In the genomic region with DNA sequence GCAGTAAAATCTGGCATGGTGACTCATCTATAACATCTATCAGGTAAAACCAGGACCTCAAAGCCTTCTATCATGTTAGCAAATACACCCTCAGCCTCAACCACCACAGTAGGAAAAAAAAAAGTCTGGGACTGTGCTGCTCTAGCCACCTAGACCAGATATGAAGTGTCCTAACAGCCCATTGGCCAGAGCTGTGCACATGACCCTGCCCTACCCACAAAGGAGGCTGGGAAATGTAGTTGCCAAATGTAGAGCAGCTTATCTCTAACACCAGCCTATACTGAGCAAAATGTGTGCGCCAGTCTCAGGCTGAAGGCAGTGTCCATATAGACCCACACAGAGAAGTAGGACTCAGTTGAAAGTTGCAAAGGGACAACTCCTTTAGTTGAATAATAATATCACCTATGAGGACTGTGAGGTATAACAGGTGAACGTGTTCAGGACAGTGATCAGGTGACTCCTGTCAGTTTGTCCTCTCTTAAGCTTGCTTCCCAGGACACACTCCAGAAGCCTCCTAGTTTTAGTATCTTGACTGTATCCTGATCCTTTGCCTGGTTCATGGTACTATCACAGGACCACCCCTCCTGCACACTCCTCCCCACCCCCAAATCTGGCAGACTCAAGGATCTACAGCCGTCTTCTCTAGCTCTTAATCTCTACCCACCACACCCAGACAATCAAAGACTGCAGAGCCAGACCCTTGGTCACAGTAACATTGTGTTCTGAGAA, we compare ENCODE assay signal across 7 mouse cellular contexts. TPM values are rescaled to one million over a fixed set of nuclear protein-coding genes. Genes with fewer than 3 reads are reported as not detected.
DNase-seq lines count a peak whose midpoint lies in the region; ATAC-seq and TF ChIP-seq lines count a peak whose summit lies in the region.

No protein-coding gene starts in this region.

- TF ChIP-seq CTCF in cerebellum, adult 2 months (IDR thresholded peaks at IDR 0.05; ENCODE audit: borderline replicate concordance, insufficient read depth, low read depth, low read length): no peak

- peak; percentile 81 for ATAC-seq in activated CD4-positive, CD25-positive, alpha-beta regulatory T cell, adult 4 months
- peak; percentile 67 for ATAC-seq in inflammation-experienced regulatory T-cells, adult 6 months
- peak; percentile 97 for ATAC-seq in megakaryocyte-erythroid progenitor cell, adult 5-6 weeks (replicated peaks; ENCODE audit: low FRiP score, low TSS enrichment, poor library complexity, severe bottlenecking)

- WGBS in cerebellum, adult 2 months: 74% methylated on average over 3 of the region's 3 CpGs

- H3K27ac ChIP-seq in cerebellum, adult 2 months (ENCODE audit: insufficient read depth, low read length): no peak overlapping the region

- no peak overlapping the region for H3K4me3 ChIP-seq in cerebellum, adult 2 months (replicated peaks; ENCODE audit: insufficient read depth, low read depth, low read length)

- H3K4me1 ChIP-seq in cerebellum, adult 2 months (ENCODE audit: control insufficient read depth, insufficient read depth, low read length): no peaks in the 10 kb centered on the region

- intact Hi-C loops in gastrocnemius, postnatal 14 days (cut with DNase I; ENCODE audit: low total_unique reads): no loop called here
- intact Hi-C loops in left cerebral cortex, postnatal 10 days (cut with DNase I): no loop called here

- H3K27me3 ChIP-seq in cerebellum, adult 2 months (ENCODE audit: control insufficient read depth, insufficient read depth, low read length): no peaks in the 10 kb centered on the region; the same call in 1 of the 2 replicates

- DNase-seq in cerebellum, adult 2 months: peak; percentile 20 to 23
- DNase-seq in gastrocnemius, postnatal 14 days: peak; percentile 36
- peak; percentile 22 to 47 for DNase-seq in left cerebral cortex, postnatal 10 days (ENCODE audit: extremely low spot score in 1 of 2, low spot score in 2 of 2)
- DNase-seq in right cerebral cortex, postnatal 36 days (ENCODE audit: low spot score in 2 of 2): peak; percentile 29 to 30

- TF ChIP-seq POLR2A in cerebellum, adult 2 months (IDR thresholded peaks at IDR 0.05; ENCODE audit: borderline replicate concordance, insufficient read depth, low read length): no peak

RNA-seq across cellular contexts. Expression of gene Trh, which starts 3.1 kb away (rescaled TPM):
- polyA plus RNA-seq in activated CD4-positive, CD25-positive, alpha-beta regulatory T cell, adult 4 months (2017; shearing (Covaris generic)): not detected
- polyA plus RNA-seq in cerebellum, adult 2 months (2012; rRNA removed): 2.5 and 8.2 TPM in 2 replicates
- total RNA-seq in gastrocnemius, postnatal 14 days (2021): not detected
- not detected for polyA plus RNA-seq in inflammation-experienced regulatory T-cells, adult 6 months (2017; shearing (Covaris generic))
- 1 to 10 TPM; 3.1 to 3.2 TPM for total RNA-seq in left cerebral cortex, postnatal 10 days (2021)
- total RNA-seq in megakaryocyte-erythroid progenitor cell, adult 5-6 weeks (2014; fragmentation: Nextera tagmentation): not detected in 2 replicates
- not detected in 2 replicates for total RNA-seq in megakaryocyte-erythroid progenitor cell, adult 5-6 weeks (2017)

RNA-seq across cellular contexts. Expression of gene Rbsn, which starts 26.6 kb away (rescaled TPM):
- 1 to 10 TPM; 9.2 to 10.0 TPM for polyA plus RNA-seq in activated CD4-positive, CD25-positive, alpha-beta regulatory T cell, adult 4 months (2017; shearing (Covaris generic))
- 27.4 and 27.6 TPM in 2 replicates for polyA plus RNA-seq in cerebellum, adult 2 months (2012; rRNA removed)
- total RNA-seq in gastrocnemius, postnatal 14 days (2021): 10 to 100 TPM; 10.3 to 10.7 TPM
- polyA plus RNA-seq in inflammation-experienced regulatory T-cells, adult 6 months (2017; shearing (Covaris generic)): 10 to 100 TPM; 10.1 to 11.9 (median 11.5) TPM
- total RNA-seq in left cerebral cortex, postnatal 10 days (2021): 10 to 100 TPM; 33.7 to 36.0 TPM
- total RNA-seq in megakaryocyte-erythroid progenitor cell, adult 5-6 weeks (2014; fragmentation: Nextera tagmentation): 13.1 and 13.3 TPM in 2 replicates
- 16.8 and 22.3 TPM in 2 replicates for total RNA-seq in megakaryocyte-erythroid progenitor cell, adult 5-6 weeks (2017)

RNA-seq across cellular contexts. Expression of gene Mrps25, which starts 57.5 kb away (rescaled TPM):
- polyA plus RNA-seq in activated CD4-positive, CD25-positive, alpha-beta regulatory T cell, adult 4 months (2017; shearing (Covaris generic)): 10 to 100 TPM; 55.9 to 56.5 TPM
- 55.6 and 59.7 TPM in 2 replicates for polyA plus RNA-seq in cerebellum, adult 2 months (2012; rRNA removed)
- 10 to 100 TPM; 30.6 to 33.1 TPM for total RNA-seq in gastrocnemius, postnatal 14 days (2021)
- 10 to 100 TPM; 40.1 to 68.0 (median 49.6) TPM for polyA plus RNA-seq in inflammation-experienced regulatory T-cells, adult 6 months (2017; shearing (Covaris generic))
- 10 to 100 TPM; 49.9 to 53.2 TPM for total RNA-seq in left cerebral cortex, postnatal 10 days (2021)
- 61.2 and 102 TPM in 2 replicates for total RNA-seq in megakaryocyte-erythroid progenitor cell, adult 5-6 weeks (2014; fragmentation: Nextera tagmentation)
- 41.7 and 59.3 TPM in 2 replicates for total RNA-seq in megakaryocyte-erythroid progenitor cell, adult 5-6 weeks (2017)

Comparison
In these comparisons a context has a peak if more than half of its experiments do, and no peak if none do; other contexts are left out.
1. RNA of gene Trh, which starts 3.1 kb away (total RNA-seq): 3.1 to 3.2 TPM in left cerebral cortex, postnatal 10 days; not detected in gastrocnemius, postnatal 14 days and not detected in megakaryocyte-erythroid progenitor cell, adult 5-6 weeks; every median in the first group is over 4 times any median in the second.
2. Peak in every context shown above with its lines, with median percentiles within 50 percentile points of each other: ATAC-seq and DNase-seq.